Mouse (Mus musculus) urinary bladder, adult 18-20 months (tissue): ENCODE measurements at regions not wholly inside any gene's neighbourhood (a gene's known extent, or its start where the extent isn't known, plus 50 kb on each side); places are given as distances from the start of the nearest gene placed in this dataset.

Experiments
- DNase-seq, 2 experiments: peaks; one replicate each; pipeline ENCODE4 v3.0.0; 2022; ENCODE audit warnings: low spot score in 2 of 2, mixed read lengths in 2 of 2

DNA sequence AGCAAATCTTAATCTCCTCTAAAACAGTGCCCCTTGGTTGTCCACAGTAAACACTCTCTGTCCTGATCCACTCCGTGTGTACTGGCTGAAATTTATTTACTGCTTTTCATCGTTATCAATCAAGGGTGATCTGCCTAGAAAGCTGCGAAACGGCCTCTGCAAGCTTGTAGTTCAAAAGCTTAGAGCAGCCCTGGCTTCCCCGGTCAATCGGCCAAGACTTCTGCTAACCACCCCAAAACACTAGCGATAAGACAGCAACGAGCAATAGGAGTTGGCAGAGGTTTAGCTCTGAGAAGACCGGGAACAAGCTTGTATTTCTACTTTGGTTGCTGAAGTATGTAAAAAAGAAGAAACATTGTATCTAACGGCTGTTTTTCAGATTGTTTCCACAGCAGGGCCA, 201.8 kb downstream of the Sptssa start:
- no peak for DNase-seq

DNA sequence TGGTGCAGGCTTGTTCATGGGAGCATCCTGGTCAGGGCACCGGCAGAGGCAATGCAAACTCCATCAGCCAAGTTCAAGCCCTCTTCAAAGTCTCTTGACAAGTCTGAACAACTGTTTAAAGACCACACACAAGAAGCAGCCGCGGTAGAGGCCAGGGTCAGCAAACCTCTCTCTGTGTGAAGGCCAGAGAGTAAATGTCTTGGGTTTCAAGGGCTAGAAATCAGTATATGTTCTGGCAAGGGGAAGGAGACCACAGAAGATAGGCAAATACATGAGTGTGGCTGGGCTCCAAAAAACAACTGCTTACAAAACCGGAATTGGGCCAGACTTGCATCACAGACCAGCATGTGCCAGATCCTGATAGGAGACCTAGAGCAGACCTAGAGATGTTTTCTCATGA, 203.0 kb downstream of the Sptssa start:
- peak in 1 of 2 experiments; percentile 25 for DNase-seq

- no peak for DNase-seq
Observed at GRCm38 (mm10) chr12:54450369-54450768, 206.0 kb downstream of the Sptssa start.

DNA sequence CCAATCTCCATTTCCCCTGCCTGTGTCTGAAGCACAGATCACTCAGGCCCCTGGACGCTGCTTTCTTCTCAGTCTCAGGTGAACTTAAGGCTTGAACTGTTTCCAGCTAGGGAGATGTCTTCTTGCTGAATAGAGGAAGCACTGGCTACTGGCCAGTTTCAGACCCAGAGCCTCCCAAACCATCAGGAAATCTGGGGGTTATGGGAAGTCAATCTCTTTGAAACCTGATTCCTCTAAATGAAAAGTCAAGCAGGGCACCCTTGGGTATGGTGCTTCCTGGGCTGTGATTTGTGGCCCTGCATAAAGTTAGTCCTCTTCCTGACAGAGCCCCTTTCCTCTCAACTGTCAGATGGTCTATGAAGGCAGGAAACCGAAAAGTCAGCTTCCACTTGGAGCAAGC, 208.2 kb downstream of the Sptssa start:
- DNase-seq, result no peak

DNA sequence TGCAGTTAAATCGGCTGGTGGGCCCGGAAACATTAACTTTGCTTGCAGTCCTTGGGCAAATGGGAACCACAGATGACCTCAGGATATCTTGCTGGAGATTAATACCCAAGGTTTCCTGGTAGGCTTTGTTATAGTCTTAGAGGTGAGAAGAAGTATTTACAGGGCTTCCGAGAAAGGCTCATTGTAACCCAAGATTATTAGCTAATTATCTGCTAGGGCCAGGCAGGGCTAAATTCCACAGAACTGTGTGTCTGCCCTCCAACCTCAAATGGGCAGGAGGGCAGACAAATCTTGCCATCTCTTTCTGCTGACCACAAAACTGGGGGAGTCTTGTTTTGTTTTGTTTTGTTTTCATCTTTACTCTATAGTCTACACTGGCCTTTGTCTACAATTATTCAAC, 209.0 kb downstream of the Sptssa start:
- no peak for DNase-seq

DNA sequence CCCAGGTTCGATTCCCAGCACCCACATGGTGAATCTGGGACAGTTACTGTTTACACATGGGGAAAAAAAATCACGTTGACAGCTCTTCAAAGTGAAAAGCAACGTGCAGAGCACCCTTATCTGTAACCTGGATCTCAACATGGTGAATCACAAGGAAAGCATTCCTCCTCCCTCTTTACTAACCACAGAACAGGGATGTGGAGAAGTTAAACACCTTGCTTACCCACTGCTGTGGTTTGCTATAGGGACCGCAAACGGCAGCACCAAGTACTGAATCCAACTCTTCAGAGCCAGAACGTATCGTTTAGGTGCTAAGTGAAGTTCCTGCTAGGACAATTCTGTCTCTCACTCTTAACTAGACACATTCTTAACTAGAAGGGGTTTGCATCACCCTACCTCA, 210.0 kb downstream of the Sptssa start:
- no peak for DNase-seq

DNA sequence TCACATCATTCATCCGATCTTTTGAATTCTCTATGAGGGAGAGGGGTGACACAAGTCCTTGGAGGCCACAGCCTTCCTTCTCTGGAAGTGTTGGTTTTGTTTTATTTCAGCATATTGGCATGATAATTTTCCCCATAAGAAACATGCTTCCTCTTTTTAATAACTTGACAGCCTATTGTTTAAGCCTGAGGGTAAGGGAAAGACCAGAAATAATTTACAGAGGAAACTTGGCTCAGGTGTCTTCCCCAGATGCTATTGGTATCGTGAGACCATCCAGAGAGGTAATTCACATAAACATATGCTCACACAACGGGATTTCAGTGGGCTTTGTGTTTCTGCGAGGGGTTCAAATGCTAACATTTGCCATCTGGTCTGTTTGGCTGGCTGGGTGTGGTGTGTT, 212.0 kb downstream of the Sptssa start:
- DNase-seq, result no peak

DNA sequence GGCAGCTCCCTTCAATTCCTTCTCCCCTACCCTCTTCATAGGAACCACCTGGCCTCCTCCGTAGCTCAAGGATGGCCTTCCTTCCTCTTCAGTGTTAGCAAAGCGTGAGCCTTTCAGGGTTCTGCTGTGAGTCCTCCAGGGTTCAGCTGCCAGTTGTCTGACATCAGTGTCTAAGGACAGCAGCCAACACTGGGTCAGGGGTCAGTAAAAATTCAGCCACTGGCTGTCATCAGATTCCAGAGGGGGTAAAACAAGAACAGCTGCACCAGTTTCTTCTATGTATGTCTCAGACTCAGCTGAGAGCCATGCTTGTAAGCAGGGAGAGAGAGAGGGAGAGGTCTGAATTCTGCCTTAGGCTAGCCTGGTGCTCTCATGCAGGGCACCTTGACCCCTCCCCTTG, 213.1 kb downstream of the Sptssa start:
- DNase-seq, result no peak

DNA sequence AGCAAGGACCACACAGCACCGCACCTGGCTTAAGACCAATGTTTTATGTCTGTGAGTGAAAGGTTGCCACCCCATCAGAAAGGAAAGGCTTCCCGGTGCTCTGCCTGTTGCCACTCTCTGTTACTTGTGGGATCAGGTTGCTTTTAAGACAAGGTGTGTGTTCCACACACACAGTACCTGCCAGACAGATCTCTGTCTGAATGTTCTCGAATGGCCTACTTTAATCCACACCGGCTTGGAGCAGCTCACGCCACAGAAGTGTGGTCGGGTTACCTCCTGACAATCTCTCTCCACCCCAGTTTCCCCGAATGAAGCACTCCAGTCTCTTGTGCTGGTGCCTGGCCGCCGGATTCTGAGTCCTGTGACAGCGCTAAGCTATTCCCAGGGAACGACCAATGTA, 214.0 kb downstream of the Sptssa start:
- DNase-seq, result no peak

- no peak for DNase-seq
Observed at GRCm38 (mm10) chr12:54440851-54441593, 215.4 kb downstream of the Sptssa start.

GRCm38 (mm10) chr12:54438793-54439192, 217.6 kb downstream of the Sptssa start:
- no peak for DNase-seq

GRCm38 (mm10) chr12:54425236-54425635, 221.6 kb upstream of the Egln3 start:
- DNase-seq, result no peak

DNA sequence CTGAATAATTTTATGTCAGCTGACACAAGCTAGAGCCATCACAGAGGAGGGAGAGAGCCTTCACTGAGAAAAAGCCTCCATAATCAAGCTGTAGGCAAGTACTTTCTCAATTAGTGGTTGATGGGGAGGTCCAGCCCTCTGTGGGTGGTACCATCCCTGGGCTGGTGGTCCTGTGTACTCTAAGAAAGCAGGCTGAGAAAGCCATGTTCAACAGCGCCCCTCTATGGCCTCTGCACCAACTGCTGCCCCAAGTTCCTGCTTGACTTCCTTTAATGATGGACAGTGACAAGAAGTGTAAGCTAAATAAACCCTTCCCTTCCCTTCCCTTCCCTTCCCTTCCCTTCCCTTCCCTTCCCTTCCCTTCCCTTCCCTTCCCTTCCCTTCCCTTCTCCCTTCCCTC, 211.2 kb upstream of the Egln3 start:
- no peak for DNase-seq

DNA sequence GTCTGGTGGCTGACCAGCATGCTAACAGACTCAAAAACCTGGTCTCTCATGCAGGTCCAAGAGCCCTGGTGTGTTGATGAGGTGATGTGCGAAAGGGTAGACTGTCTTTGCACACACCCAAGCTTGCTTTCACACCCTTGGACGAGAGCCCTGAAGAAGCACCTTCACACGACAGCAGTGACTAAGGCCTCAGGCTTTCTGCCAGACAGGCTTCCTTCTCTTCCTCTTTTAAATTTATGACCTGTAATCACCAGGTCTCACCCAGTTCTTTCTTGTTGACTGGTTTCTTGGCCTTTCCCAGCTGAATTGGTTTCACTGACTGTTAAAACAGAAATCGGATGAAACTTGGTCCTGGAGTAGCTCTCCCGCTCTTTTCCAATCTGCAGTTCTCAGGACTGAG, 210.5 kb upstream of the Egln3 start:
- DNase-seq, result no peak

DNA sequence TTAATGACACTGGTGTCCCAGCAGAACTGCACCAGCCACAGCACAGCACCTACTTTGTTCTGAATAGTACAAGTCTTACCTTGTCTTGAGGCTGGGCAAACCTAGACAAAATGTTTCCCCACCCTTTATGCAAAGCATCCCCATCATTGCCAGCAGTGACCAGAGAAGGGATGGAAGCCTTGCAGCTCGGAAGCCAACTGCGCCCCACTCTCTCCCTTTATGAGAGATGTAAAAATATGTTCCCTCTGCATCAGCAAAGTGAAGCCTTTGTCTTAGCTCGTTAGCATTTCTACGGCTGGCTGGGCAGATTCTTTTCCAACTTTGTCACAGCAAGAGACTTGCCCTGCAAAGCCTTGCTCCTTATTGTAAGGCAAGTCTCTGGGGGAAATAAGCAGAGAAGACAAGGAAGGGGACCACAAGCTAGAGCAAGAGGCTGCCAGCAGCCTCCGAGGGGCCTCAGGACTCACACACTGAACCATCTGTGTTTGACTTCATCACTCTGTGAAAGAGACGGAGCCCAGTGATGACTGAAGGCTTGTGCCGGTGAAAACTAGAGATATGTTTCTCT, 206.5 kb upstream of the Egln3 start:
- DNase-seq, result no peak

- DNase-seq, result no peak
Observed at GRCm38 (mm10) chr12:54408906-54409305, 205.2 kb upstream of the Egln3 start.

DNA sequence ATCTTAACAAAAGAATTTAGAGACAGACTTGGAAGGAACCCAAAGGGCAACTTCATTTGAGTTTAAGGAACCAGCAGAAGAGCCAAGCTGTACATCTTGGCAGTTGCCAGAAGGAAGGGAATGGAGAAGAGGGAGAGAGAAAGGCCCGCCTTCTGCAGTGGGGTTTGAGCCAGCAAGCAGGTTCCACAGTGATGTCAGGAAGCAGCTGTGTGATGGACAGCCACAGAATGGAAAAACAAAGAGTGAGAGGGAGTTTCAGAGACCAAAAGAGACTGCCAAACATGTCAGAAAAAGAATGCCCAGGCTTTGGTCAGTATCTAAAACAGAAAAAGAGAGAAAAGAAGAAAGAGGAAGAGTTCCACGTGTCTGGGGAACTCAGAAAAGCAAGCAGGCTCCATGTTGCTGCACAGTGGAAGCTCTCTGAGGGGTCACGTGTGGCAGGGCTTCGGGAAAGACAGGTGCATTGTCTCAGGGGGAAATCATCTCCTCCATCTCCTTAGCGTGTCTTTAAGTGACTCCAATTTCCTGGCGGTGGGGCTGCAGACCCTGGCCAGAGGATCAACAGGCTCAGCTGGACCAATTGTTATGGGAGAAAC, 203.7 kb upstream of the Egln3 start:
- DNase-seq, result no peak

- peak in 1 of 2 experiments; percentile 18 for DNase-seq
Observed at GRCm38 (mm10) chr12:54405066-54405465, 201.4 kb upstream of the Egln3 start.

DNA sequence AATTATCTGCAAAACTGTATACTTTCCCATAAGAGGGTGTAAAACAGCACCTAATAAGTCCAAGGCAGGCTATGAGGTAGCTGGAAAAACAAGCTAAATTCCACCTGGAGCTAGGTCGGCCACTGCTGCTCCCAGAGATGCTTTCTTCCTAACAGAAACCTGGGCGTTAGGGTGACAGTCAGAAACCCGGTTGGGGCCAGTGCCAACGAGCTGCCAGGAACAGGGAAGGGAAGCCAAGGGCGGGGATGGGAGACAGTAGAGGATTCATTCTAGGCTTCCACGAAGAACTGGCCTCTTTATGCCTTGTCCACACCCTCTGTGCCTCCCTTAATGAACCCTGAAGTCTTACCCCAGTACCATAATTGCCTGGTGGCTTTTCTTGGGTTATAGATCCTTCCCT, 198.9 kb upstream of the Egln3 start:
- DNase-seq, result no peak

GRCm38 (mm10) chr12:54401665-54402064, 198.0 kb upstream of the Egln3 start:
- DNase-seq, result no peak

- no peak for DNase-seq
Observed at GRCm38 (mm10) chr12:54400084-54400483, 196.4 kb upstream of the Egln3 start.

DNA sequence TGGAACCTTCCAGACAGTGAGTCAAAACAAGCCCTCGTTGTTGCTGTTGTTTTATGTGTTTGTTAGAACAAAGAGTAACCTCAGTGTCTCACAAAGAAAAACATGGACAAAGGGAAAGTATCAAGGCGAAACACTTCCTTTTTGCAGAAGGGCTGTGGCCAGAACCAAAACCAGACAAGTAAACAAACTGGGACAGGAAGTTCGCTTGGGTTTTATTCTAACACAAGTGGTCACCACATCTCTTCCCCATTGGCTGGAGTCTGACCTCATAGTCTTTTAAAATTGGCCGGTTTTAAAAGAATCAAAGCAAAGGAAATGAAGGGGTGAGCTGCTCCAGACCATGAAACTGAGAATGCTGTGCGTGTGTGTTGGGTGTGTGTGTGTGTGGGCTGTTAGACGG, 194.4 kb upstream of the Egln3 start:
- DNase-seq, result no peak

DNA sequence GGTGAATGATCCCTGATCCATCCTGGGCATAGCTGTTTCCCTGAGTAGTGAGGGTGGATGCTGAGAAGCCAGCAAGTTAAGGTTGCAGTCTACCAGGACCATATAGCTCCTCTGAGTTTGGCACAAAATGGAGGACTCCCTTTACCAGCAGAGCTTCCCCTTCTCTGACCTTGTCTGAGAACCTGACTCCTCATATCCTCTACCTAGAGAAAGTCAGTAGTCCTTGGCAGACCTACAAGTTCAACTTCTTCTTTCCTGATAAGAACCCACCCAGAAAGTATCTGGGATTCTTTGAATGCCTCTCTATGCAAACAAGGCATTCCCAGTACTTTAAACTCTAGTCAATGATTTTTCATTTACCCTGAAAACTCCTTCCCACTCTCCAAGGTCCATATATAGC, 193.3 kb upstream of the Egln3 start:
- no peak for DNase-seq
